Mouse (Mus musculus): ENCODE measurements around the gene Prcd.

GRCm38 (mm10) chr11:116654255-116654821 is 1.0 kb downstream of the Prcd start, which contains the start of gene Cygb:
- TF ChIP-seq CTCF (IDR thresholded peaks at IDR 0.05; ENCODE audit: low read depth, low read length) (no peak), POLR2A (IDR thresholded peaks at IDR 0.05; ENCODE audit: borderline replicate concordance, low read depth, low read length) (no peak)

Measured in bone marrow macrophage, adult 2 months (primary cell).